Mouse (Mus musculus) kidney, adult 2 months (tissue): ENCODE measurements around the gene Kif3c. TPM values are rescaled to one million over a fixed set of nuclear protein-coding genes. Genes with fewer than 3 reads are reported as not detected.

Source experiments
- DNase-seq: peaks from one replicate; pipeline ENCODE4 v3.0.0; 2021
- H3K27ac ChIP-seq: fragments of 200-500 bp; 2 replicates; pipeline ENCODE4 v1.5.1; 2012; ENCODE audit warnings: low read depth, low read length, control low read depth, inconsistent platforms; ENCODE audit not compliant: insufficient read depth
- H3K27me3 ChIP-seq: fragments of 200-500 bp; replicated peaks from 2 replicates; pipeline ENCODE4 v1.6.1; 2012; ENCODE audit warnings: mild to moderate bottlenecking, moderate library complexity, low read length, inconsistent platforms; ENCODE audit not compliant: control insufficient read depth, insufficient read depth
- H3K36me3 ChIP-seq: fragments of 200-500 bp; 2 replicates; pipeline ENCODE4 v1.6.1; 2012; ENCODE audit warnings: mild to moderate bottlenecking, moderate library complexity, low read length, inconsistent platforms; ENCODE audit not compliant: control insufficient read depth, insufficient read depth
- H3K4me1 ChIP-seq: fragments of 200-500 bp; 2 replicates; pipeline ENCODE4 v1.6.1; 2011; ENCODE audit warnings: low read length; ENCODE audit not compliant: control insufficient read depth, insufficient read depth
- H3K4me3 ChIP-seq: fragments of 200-500 bp; 2 replicates; pipeline ENCODE4 v1.5.1; 2011; ENCODE audit warnings: mild to moderate bottlenecking, low read depth, low read length, control low read depth; ENCODE audit not compliant: insufficient read depth
- CTCF ChIP-seq: fragments of 200-500 bp; conservative IDR thresholded peaks from 2 replicates; pipeline ENCODE4 v1.5.1; 2011; ENCODE audit warnings: low read depth, mild to moderate bottlenecking, control low read depth, low read length, moderate library complexity, mixed read lengths; ENCODE audit not compliant: insufficient read depth, insufficient read length
- POLR2A ChIP-seq: fragments of 200-500 bp; IDR thresholded peaks from one replicate; pipeline ENCODE4 v1.6.1; 2011; ENCODE audit warnings: low read depth, low read length, control low read depth
- WGBS: fragments of 180-500 bp; shearing (Covaris S2); methylation state at CpG from one replicate; pipeline ENCODE4 v1.1.7; 2018; 5-methylcytosine and 5-hydroxymethylcytosine counted together
- polyA plus RNA-seq: library from polyadenylated mRNA; depleted of rRNA; stranded (reverse); fragments of >200 nt; gene quantifications from 2 replicates; pipeline ENCODE4 v1.2.3, GENCODE M21; 2012

Gene Kif3c
- polyA plus RNA-seq, 1 experiment = 5.7 TPM

DNA sequence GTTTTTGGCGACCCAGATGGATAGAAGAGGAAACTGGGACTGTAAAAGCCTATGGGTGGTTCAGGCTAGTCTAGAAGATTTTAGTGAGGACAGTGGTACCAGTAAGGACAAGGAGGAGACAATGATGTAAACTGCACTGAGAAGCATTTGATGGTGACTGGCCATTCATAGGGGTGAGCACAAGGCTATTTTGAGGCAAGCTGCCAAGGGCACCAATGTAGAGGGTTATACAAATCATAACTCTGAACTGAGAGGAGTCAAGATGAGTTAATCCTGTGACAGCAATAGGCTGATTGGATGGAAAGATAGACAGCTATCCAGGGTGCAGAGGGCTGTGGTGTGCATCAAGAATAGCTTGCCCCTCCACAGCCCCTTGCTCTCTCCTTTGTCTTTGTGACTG is 19.9 kb downstream of the Kif3c start:
- DNase-seq = no peak
- no peak overlapping the region for H3K27ac ChIP-seq
- no peaks in the 10 kb centered on the region for H3K4me1 ChIP-seq
- H3K36me3 ChIP-seq = no peaks in the 10 kb centered on the region
- TF ChIP-seq CTCF = no peak
- TF ChIP-seq POLR2A = no peak
- H3K27me3 ChIP-seq = no peaks in the 10 kb centered on the region
- WGBS = 87% methylated on average over 1 of the region's 1 CpGs
- H3K4me3 ChIP-seq = no peak overlapping the region

DNA sequence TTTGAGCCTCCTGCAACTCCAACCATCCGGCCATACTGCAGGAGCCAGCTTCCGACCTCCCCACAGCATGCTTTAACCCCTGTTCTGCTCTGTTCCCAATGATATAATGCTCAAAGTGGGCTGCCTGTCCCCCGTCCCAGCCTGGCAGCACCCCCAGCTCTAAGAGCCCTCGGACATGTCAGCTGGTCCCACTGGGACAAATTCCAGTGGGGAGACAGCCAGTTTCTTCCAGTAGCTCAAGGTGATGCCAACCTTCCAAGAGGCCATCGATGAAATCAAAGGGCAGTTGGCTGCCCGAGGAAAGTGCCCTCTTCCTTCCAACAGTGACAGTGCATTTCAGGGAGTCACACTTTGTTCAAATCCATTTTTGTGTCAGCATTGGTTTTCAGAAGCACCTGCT is 20.3 kb downstream of the Kif3c start:
- no peak overlapping the region for H3K27ac ChIP-seq
- TF ChIP-seq CTCF (no peak), POLR2A (no peak)
- no peaks in the 10 kb centered on the region for H3K27me3 ChIP-seq
- 68% methylated on average over 6 of the region's 6 CpGs for WGBS
- no peak overlapping the region for H3K4me3 ChIP-seq
- DNase-seq = peak; percentile 13
- H3K4me1 ChIP-seq = no peaks in the 10 kb centered on the region
- H3K36me3 ChIP-seq = no peaks in the 10 kb centered on the region

- 64% methylated on average over 10 of the region's 10 CpGs for WGBS
- no peaks in the 10 kb centered on the region for H3K36me3 ChIP-seq
- no peak overlapping the region for H3K4me3 ChIP-seq
- no peak for DNase-seq
- no peaks in the 10 kb centered on the region for H3K4me1 ChIP-seq
- H3K27ac ChIP-seq = no peak overlapping the region
- no peak for TF ChIP-seq CTCF
- no peak for TF ChIP-seq POLR2A
- H3K27me3 ChIP-seq = no peaks in the 10 kb centered on the region
Observed at GRCm38 (mm10) chr12:3385940-3386339, 21.0 kb downstream of the Kif3c start.

DNA sequence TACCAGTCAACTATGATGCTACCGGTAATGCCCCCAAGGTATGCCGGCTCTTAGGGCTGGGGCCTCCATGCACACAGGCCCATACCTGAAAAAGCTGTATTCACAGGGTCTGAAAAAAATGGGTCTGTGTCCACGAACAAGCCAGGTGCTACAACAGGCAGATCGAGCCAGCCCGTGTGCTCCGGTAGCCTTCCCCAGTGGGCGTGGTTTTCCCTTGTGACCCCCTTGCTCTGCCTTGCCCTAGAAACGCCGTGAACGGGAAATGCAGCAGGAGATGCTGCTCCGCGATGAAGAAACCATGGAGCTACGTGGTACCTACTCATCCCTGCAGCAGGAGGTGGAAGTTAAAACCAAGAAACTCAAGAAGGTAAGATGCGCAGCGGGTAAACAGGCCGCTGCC is 23.0 kb downstream of the Kif3c start:
- 92% methylated on average over 16 of the region's 16 CpGs for WGBS
- Histone ChIP-seq H3K4me3 (no peak overlapping the region), H3K27ac (no peak overlapping the region), H3K27me3 (no peaks in the 10 kb centered on the region), H3K36me3 (no peaks in the 10 kb centered on the region), H3K4me1 (no peaks in the 10 kb centered on the region)
- no peak for TF ChIP-seq CTCF
- TF ChIP-seq POLR2A = no peak
- DNase-seq = no peak

DNA sequence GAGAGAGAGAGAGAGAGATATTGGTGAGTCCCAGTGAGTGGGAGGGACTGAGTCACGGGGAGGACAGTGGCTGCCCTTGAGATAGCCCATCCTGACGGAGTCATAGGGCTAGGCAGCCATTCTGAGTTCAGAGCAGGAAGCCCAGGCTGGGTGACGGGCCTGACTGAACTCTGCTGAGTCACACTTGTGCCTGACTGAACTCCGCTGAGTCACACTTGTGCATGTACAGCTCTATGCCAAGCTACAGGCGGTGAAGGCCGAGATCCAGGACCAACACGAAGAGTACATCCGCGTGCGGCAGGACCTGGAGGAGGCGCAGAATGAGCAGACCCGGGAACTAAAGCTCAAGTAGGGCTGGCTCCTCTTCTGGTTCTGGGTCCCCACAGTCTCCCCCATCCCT is 24.5 kb downstream of the Kif3c start:
- no peaks in the 10 kb centered on the region for H3K27me3 ChIP-seq
- DNase-seq = no peak
- TF ChIP-seq POLR2A (no peak), CTCF (no peak)
- WGBS = 91% methylated on average over 12 of the region's 12 CpGs
- no peak overlapping the region for H3K4me3 ChIP-seq
- no peak overlapping the region for H3K27ac ChIP-seq
- H3K4me1 ChIP-seq = no peaks in the 10 kb centered on the region
- no peaks in the 10 kb centered on the region for H3K36me3 ChIP-seq

GRCm38 (mm10) chr12:3390071-3390470 is 25.1 kb downstream of the Kif3c start:
- 96% methylated on average over 2 of the region's 2 CpGs for WGBS

DNA sequence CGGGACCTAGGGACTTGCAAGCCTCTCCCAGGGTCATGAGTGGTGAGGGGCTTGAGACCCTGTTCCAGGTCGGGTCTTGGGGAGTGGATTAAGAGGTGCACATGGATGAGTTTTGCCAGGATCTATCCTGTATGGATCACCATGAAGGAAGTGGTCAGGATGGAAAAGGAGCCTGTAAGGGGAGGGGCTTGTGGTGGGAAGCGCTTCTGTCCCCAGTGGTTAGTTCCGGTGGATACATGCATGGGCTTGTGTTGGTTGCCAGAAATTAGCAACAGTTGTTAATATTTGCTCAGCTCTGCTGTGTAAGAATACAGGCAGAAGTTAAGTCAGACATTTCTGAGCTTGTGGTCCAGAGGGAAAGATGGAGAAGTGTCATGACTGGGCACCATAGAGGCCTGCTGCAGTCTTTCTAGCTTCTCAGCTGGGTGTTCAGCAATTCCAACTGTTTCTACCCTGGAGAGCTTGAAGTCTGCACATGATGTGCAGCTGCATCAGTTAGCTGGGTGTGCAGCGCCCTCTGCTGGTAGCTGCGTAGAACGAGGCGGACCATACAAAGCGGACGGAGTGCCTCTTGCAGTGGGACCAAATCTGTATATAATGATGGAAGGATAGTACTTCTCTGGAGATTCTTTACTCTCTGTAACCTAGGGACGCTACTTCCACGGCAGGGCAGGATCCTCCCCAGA is 25.8 kb downstream of the Kif3c start:
- WGBS = 36% methylated on average over 12 of the region's 12 CpGs
- Histone ChIP-seq H3K27me3 (no peaks in the 10 kb centered on the region), H3K4me1 (no peaks in the 10 kb centered on the region), H3K36me3 (no peaks in the 10 kb centered on the region), H3K4me3 (no peak overlapping the region), H3K27ac (no peak overlapping the region)
- DNase-seq = peak; percentile 72
- peak; percentile 92 for TF ChIP-seq CTCF
- TF ChIP-seq POLR2A = no peak

More at GRCm38 (mm10) chr12:3390071-3390470, 25.1 kb downstream of the Kif3c start:
- Histone ChIP-seq H3K4me3 (no peak overlapping the region), H3K4me1 (no peaks in the 10 kb centered on the region), H3K27ac (no peak overlapping the region), H3K27me3 (no peaks in the 10 kb centered on the region), H3K36me3 (no peaks in the 10 kb centered on the region)
- DNase-seq = no peak
- TF ChIP-seq CTCF (no peak), POLR2A (no peak)

DNA sequence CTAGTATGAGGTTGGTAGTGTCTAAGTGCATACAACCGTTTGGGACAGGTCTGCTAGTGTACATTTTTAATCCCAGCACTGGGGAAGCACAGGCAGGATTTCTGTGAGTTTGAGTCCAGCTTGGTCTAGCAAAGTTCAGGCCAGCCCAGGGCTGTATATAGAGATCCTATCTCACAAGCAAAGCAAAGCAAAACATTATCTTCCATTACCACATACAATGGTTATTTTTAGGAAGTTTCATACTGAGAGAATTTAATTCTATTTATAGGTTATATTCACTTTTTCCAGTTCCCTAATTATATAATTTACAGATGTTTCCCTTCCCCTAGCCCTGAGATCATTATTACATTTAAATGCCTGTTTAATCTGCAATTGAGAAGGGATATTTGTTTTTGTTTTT is 26.3 kb downstream of the Kif3c start:
- DNase-seq = no peak
- no peaks in the 10 kb centered on the region for H3K36me3 ChIP-seq
- TF ChIP-seq POLR2A = no peak
- TF ChIP-seq CTCF = no peak
- H3K27me3 ChIP-seq = no peaks in the 10 kb centered on the region
- no peak overlapping the region for H3K4me3 ChIP-seq
- H3K27ac ChIP-seq = no peak overlapping the region
- no peaks in the 10 kb centered on the region for H3K4me1 ChIP-seq
- WGBS = 75% methylated on average over 1 of the region's 1 CpGs
